Mouse (Mus musculus): ENCODE data around the gene Tab1. TPM values are rescaled to one million over a fixed set of nuclear protein-coding genes. Genes with fewer than 3 reads are reported as not detected.
A peak's percentile ranks its signal among the peaks of the same experiment; 100 is the strongest.

Tab1 gene
- total and polyA plus RNA-seq, 2 experiments from 2014 or later = 29.1 to 37.3 TPM

GRCm38 (mm10) chr15:80136645-80137044, 3.7 kb downstream of the Tab1 start:
- WGBS = 89% methylated on average over 3 of the region's 3 CpGs
- Histone ChIP-seq H3K36me3 (replicated peaks; ENCODE audit: control insufficient read depth, insufficient read depth, low read length) (peaks cover 14% of the 10 kb centered on the region; the same call in 1 of the 2 replicates), H3K27me3 (ENCODE audit: control insufficient read depth, insufficient read depth, low read length) (no peaks in the 10 kb centered on the region), H3K9ac (replicated peaks; ENCODE audit: low read depth, low read length) (no peak overlapping the region), H3K27ac (ENCODE audit: low read depth) (peak overlapping the region; percentile 31; the same call in 1 of the 2 replicates), H3K4me1 (ENCODE audit: control insufficient read depth, insufficient read depth) (peaks cover 37% of the 10 kb centered on the region), H3K4me3 (ENCODE audit: low read depth, low read length) (no peak overlapping the region), H3K9me3 (replicated peaks; ENCODE audit: control insufficient read depth, low read length) (no peaks in the 10 kb centered on the region), H3K4me2 (ENCODE audit: low read depth, low read length) (no peak overlapping the region)
- ATAC-seq (ENCODE audit: insufficient read depth, low read depth) (no peak), DNase-seq (ENCODE audit: low spot score) (no peak)
- no peak for TF ChIP-seq CTCF (IDR thresholded peaks at IDR 0.05; ENCODE audit: low read depth)

- 41% methylated on average over 17 of the region's 17 CpGs for WGBS
- 0 out of 2 replicates have a peak, but pooled peaks have one; percentile 1 for TF ChIP-seq CTCF (IDR thresholded peaks at IDR 0.05; ENCODE audit: low read depth)
- TF ChIP-seq EP300 (IDR thresholded peaks at IDR 0.05; ENCODE audit: low read depth) = no peak
- Histone ChIP-seq H3K4me2 (ENCODE audit: low read depth, low read length) (no peak overlapping the region), H3K36me3 (replicated peaks; ENCODE audit: control insufficient read depth, insufficient read depth, low read length) (peaks cover 24% of the 10 kb centered on the region), H3K27ac (ENCODE audit: low read depth) (peak overlapping the region; percentile 76), H3K9me3 (replicated peaks; ENCODE audit: control insufficient read depth, low read length) (no peaks in the 10 kb centered on the region), H3K27me3 (ENCODE audit: control insufficient read depth, insufficient read depth, low read length) (no peaks in the 10 kb centered on the region), H3K9ac (replicated peaks; ENCODE audit: low read depth, low read length) (no peak overlapping the region), H3K4me3 (ENCODE audit: low read depth, low read length) (no peak overlapping the region), H3K4me1 (ENCODE audit: control insufficient read depth, insufficient read depth) (peaks cover 37% of the 10 kb centered on the region)
- ATAC-seq (ENCODE audit: insufficient read depth, low read depth) (no peak), DNase-seq (ENCODE audit: low spot score) (no peak)
Observed at GRCm38 (mm10) chr15:80137945-80138791, 5.2 kb downstream of the Tab1 start.

- H3K9ac ChIP-seq (replicated peaks; ENCODE audit: low read depth, low read length) = no peak overlapping the region
- 97% methylated on average over 2 of the region's 2 CpGs for WGBS
- peaks cover 23% of the 10 kb centered on the region for H3K4me1 ChIP-seq (ENCODE audit: control insufficient read depth, insufficient read depth)
- H3K9me3 ChIP-seq (replicated peaks; ENCODE audit: control insufficient read depth, low read length) = no peaks in the 10 kb centered on the region
- no peak for DNase-seq (ENCODE audit: low spot score)
- H3K36me3 ChIP-seq (replicated peaks; ENCODE audit: control insufficient read depth, insufficient read depth, low read length) = peaks cover 39% of the 10 kb centered on the region
- no peaks in the 10 kb centered on the region for H3K27me3 ChIP-seq (ENCODE audit: control insufficient read depth, insufficient read depth, low read length)
- H3K27ac ChIP-seq (ENCODE audit: low read depth) = no peak overlapping the region
- TF ChIP-seq EP300 (IDR thresholded peaks at IDR 0.05; ENCODE audit: low read depth) (no peak), CTCF (IDR thresholded peaks at IDR 0.05; ENCODE audit: low read depth) (no peak)
- no peak for ATAC-seq (ENCODE audit: insufficient read depth, low read depth)
- no peak overlapping the region for H3K4me2 ChIP-seq (ENCODE audit: low read depth, low read length)
- H3K4me3 ChIP-seq (ENCODE audit: low read depth, low read length) = no peak overlapping the region
Observed at GRCm38 (mm10) chr15:80140302-80140701, 7.4 kb downstream of the Tab1 start.

- 81% methylated on average over 3 of the region's 3 CpGs for WGBS
- peaks cover 22% of the 10 kb centered on the region for H3K4me1 ChIP-seq (ENCODE audit: control insufficient read depth, insufficient read depth)
- peaks cover 39% of the 10 kb centered on the region for H3K36me3 ChIP-seq (replicated peaks; ENCODE audit: control insufficient read depth, insufficient read depth, low read length)
- no peaks in the 10 kb centered on the region for H3K9me3 ChIP-seq (replicated peaks; ENCODE audit: control insufficient read depth, low read length)
- H3K4me2 ChIP-seq (ENCODE audit: low read depth, low read length) = no peak overlapping the region
- no peaks in the 10 kb centered on the region for H3K27me3 ChIP-seq (ENCODE audit: control insufficient read depth, insufficient read depth, low read length)
- H3K9ac ChIP-seq (replicated peaks; ENCODE audit: low read depth, low read length) = no peak overlapping the region
- TF ChIP-seq EP300 (IDR thresholded peaks at IDR 0.05; ENCODE audit: low read depth) = no peak
- no peak for TF ChIP-seq CTCF (IDR thresholded peaks at IDR 0.05; ENCODE audit: low read depth)
- H3K27ac ChIP-seq (ENCODE audit: low read depth) = no peak overlapping the region; the same call in 1 of the 2 replicates
- ATAC-seq (ENCODE audit: insufficient read depth, low read depth) (no peak), DNase-seq (ENCODE audit: low spot score) (no peak)
- no peak overlapping the region for H3K4me3 ChIP-seq (ENCODE audit: low read depth, low read length)
Observed at GRCm38 (mm10) chr15:80140878-80141277, 8.0 kb downstream of the Tab1 start.

- Histone ChIP-seq H3K36me3 (replicated peaks; ENCODE audit: control insufficient read depth, insufficient read depth, low read length) (peaks cover 39% of the 10 kb centered on the region), H3K27ac (ENCODE audit: low read depth) (no peak overlapping the region), H3K4me3 (ENCODE audit: low read depth, low read length) (no peak overlapping the region), H3K4me1 (ENCODE audit: control insufficient read depth, insufficient read depth) (peaks cover 16% of the 10 kb centered on the region), H3K9me3 (replicated peaks; ENCODE audit: control insufficient read depth, low read length) (no peaks in the 10 kb centered on the region), H3K9ac (replicated peaks; ENCODE audit: low read depth, low read length) (no peak overlapping the region), H3K4me2 (ENCODE audit: low read depth, low read length) (no peak overlapping the region), H3K27me3 (ENCODE audit: control insufficient read depth, insufficient read depth, low read length) (no peaks in the 10 kb centered on the region)
- WGBS = 98% methylated on average over 3 of the region's 3 CpGs
- DNase-seq (ENCODE audit: low spot score) = no peak
- TF ChIP-seq CTCF (IDR thresholded peaks at IDR 0.05; ENCODE audit: low read depth) = no peak
- no peak for TF ChIP-seq EP300 (IDR thresholded peaks at IDR 0.05; ENCODE audit: low read depth)
- ATAC-seq (ENCODE audit: insufficient read depth, low read depth) = no peak
Observed at GRCm38 (mm10) chr15:80142130-80142529, 9.2 kb downstream of the Tab1 start.
